Mouse (Mus musculus): ENCODE data around the gene Gsc2. TPM values are rescaled to one million over a fixed set of nuclear protein-coding genes. Genes with fewer than 3 reads are reported as not detected.

Gene Gsc2
- polyA plus RNA-seq, 1 experiment: not detected

GRCm38 (mm10) chr16:17879571-17879970, 35.3 kb downstream of the Gsc2 start:
- no peak for TF ChIP-seq TAL1 (IDR thresholded peaks at IDR 0.05; ENCODE audit: low read length)

GRCm38 (mm10) chr16:17876096-17876495, 38.8 kb downstream of the Gsc2 start:
- Histone ChIP-seq H3K27me3 (ENCODE audit: control insufficient read depth) (no peaks in the 10 kb centered on the region), H3K4me3 (replicated peaks) (no peak overlapping the region), H3K9me3 (ENCODE audit: control insufficient read depth, low read length) (peaks cover 3% of the 10 kb centered on the region), H3K36me3 (ENCODE audit: control insufficient read depth) (peaks cover 55% of the 10 kb centered on the region), H3K4me1 (ENCODE audit: control insufficient read depth) (peaks cover 43% of the 10 kb centered on the region)
- TF ChIP-seq GATA1 (IDR thresholded peaks at IDR 0.05; ENCODE audit: low read length) (no peak), TAL1 (IDR thresholded peaks at IDR 0.05; ENCODE audit: low read length) (no peak)

More at GRCm38 (mm10) chr16:17879571-17879970, 35.3 kb downstream of the Gsc2 start:
- Histone ChIP-seq H3K36me3 (ENCODE audit: control insufficient read depth) (peaks cover 64% of the 10 kb centered on the region), H3K27me3 (ENCODE audit: control insufficient read depth) (no peaks in the 10 kb centered on the region), H3K9me3 (ENCODE audit: control insufficient read depth, low read length) (peaks cover 3% of the 10 kb centered on the region), H3K4me3 (replicated peaks) (no peak overlapping the region), H3K4me1 (ENCODE audit: control insufficient read depth) (peaks cover 24% of the 10 kb centered on the region)

GRCm38 (mm10) chr16:17875174-17875573, 39.7 kb downstream of the Gsc2 start:
- Histone ChIP-seq H3K4me3 (replicated peaks) (no peak overlapping the region), H3K27me3 (ENCODE audit: control insufficient read depth) (no peaks in the 10 kb centered on the region), H3K36me3 (ENCODE audit: control insufficient read depth) (peaks cover 61% of the 10 kb centered on the region), H3K9me3 (ENCODE audit: control insufficient read depth, low read length) (peaks cover 3% of the 10 kb centered on the region), H3K4me1 (ENCODE audit: control insufficient read depth) (peaks cover 49% of the 10 kb centered on the region)
- TF ChIP-seq TAL1 (IDR thresholded peaks at IDR 0.05; ENCODE audit: low read length) (no peak), GATA1 (IDR thresholded peaks at IDR 0.05; ENCODE audit: low read length) (no peak)

DNA sequence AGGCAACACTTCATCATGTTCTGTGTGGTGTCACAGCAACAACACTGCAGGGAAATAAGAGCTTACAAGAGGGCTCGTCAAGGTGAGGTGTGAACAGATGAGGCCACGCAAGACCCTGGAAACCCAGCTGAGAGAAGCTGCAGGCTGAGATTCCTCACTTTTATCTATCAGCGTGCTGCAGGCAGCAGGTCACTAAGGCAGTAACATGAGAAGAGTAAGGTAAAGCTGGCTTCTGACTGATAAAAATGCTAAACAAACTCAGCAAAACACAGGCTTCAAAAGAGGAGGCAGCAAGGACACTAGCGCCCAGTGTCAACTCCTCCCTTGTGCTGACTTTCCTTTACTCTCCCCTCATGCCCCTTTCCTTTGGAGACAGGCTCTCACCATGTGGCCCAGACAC, 41.9 kb downstream of the Gsc2 start:
- Histone ChIP-seq H3K4me1 (ENCODE audit: control insufficient read depth) (peaks cover 57% of the 10 kb centered on the region), H3K36me3 (ENCODE audit: control insufficient read depth) (peaks cover 64% of the 10 kb centered on the region), H3K4me3 (replicated peaks) (no peak overlapping the region), H3K27me3 (ENCODE audit: control insufficient read depth) (no peaks in the 10 kb centered on the region), H3K9me3 (ENCODE audit: control insufficient read depth, low read length) (no peaks in the 10 kb centered on the region)
- no peak for TF ChIP-seq TAL1 (IDR thresholded peaks at IDR 0.05; ENCODE audit: low read length)
- no peak for TF ChIP-seq GATA1 (IDR thresholded peaks at IDR 0.05; ENCODE audit: low read length)

GRCm38 (mm10) chr16:17871248-17871647, 43.6 kb downstream of the Gsc2 start:
- TF ChIP-seq TAL1 (IDR thresholded peaks at IDR 0.05; ENCODE audit: low read length) (no peak), GATA1 (IDR thresholded peaks at IDR 0.05; ENCODE audit: low read length) (no peak)
- Histone ChIP-seq H3K9me3 (ENCODE audit: control insufficient read depth, low read length) (no peaks in the 10 kb centered on the region), H3K36me3 (ENCODE audit: control insufficient read depth) (peaks cover 65% of the 10 kb centered on the region), H3K4me3 (replicated peaks) (no peak overlapping the region), H3K27me3 (ENCODE audit: control insufficient read depth) (no peaks in the 10 kb centered on the region), H3K4me1 (ENCODE audit: control insufficient read depth) (peaks cover 57% of the 10 kb centered on the region)

GRCm38 (mm10) chr16:17865770-17866169, 49.1 kb downstream of the Gsc2 start:
- TF ChIP-seq GATA1 (IDR thresholded peaks at IDR 0.05; ENCODE audit: low read length) (no peak), TAL1 (IDR thresholded peaks at IDR 0.05; ENCODE audit: low read length) (no peak)
- no peaks in the 10 kb centered on the region for H3K27me3 ChIP-seq (ENCODE audit: control insufficient read depth)
- H3K36me3 ChIP-seq (ENCODE audit: control insufficient read depth): peaks cover 62% of the 10 kb centered on the region
- H3K4me3 ChIP-seq (replicated peaks): no peak overlapping the region
- H3K9me3 ChIP-seq (ENCODE audit: control insufficient read depth, low read length): no peaks in the 10 kb centered on the region
- H3K4me1 ChIP-seq (ENCODE audit: control insufficient read depth): peaks cover 19% of the 10 kb centered on the region

GRCm38 (mm10) chr16:17865293-17865692, 49.6 kb downstream of the Gsc2 start:
- H3K27me3 ChIP-seq (ENCODE audit: control insufficient read depth): no peaks in the 10 kb centered on the region
- H3K36me3 ChIP-seq (ENCODE audit: control insufficient read depth): peaks cover 62% of the 10 kb centered on the region
- no peaks in the 10 kb centered on the region for H3K9me3 ChIP-seq (ENCODE audit: control insufficient read depth, low read length)
- peaks cover 17% of the 10 kb centered on the region for H3K4me1 ChIP-seq (ENCODE audit: control insufficient read depth)
- TF ChIP-seq GATA1 (IDR thresholded peaks at IDR 0.05; ENCODE audit: low read length) (no peak), TAL1 (IDR thresholded peaks at IDR 0.05; ENCODE audit: low read length) (no peak)
- no peak overlapping the region for H3K4me3 ChIP-seq (replicated peaks)

Other genes with a start within 250 kb of the Gsc2 start
- 7.7 and 8.2 TPM in 2 replicates for gene Med15, start 182.2 kb downstream of the Gsc2 start, polyA plus RNA-seq (2012)
- gene Klhl22, start 155.4 kb downstream of the Gsc2 start, polyA plus RNA-seq (2012): 0.22 and 1.5 TPM in 2 replicates
- gene Scarf2, start 117.8 kb downstream of the Gsc2 start, polyA plus RNA-seq (2012): 0.03 TPM in 1 of 2 replicates, not detected in the other
- not detected in 2 replicates for gene B830017H08Rik, start 81.9 kb downstream of the Gsc2 start, polyA plus RNA-seq (2012)
- gene Car15, start 76.7 kb downstream of the Gsc2 start, polyA plus RNA-seq (2012): 0.44 and 0.70 TPM in 2 replicates
- 0.07 and 0.08 TPM in 2 replicates for gene Gm20518, start 23.4 kb downstream of the Gsc2 start, polyA plus RNA-seq (2012)
- gene Tssk1, start 20.8 kb downstream of the Gsc2 start, polyA plus RNA-seq (2012): not detected in 2 replicates
- gene Dgcr2, start 16.5 kb downstream of the Gsc2 start, polyA plus RNA-seq (2012): 0.68 and 1.1 TPM in 2 replicates
- gene Tssk2, start 16.4 kb downstream of the Gsc2 start, polyA plus RNA-seq (2012): not detected in 2 replicates
- gene Ess2, start 3.7 kb downstream of the Gsc2 start, polyA plus RNA-seq (2012): 2.0 and 2.1 TPM in 2 replicates
- 5.4 and 5.9 TPM in 2 replicates for gene Slc25a1, start 13.2 kb upstream of the Gsc2 start, polyA plus RNA-seq (2012)
- gene Vpreb2, start 65.4 kb upstream of the Gsc2 start, polyA plus RNA-seq (2012): not detected in 2 replicates
- 0.66 and 1.0 TPM in 2 replicates for gene Dgcr6, start 137.8 kb upstream of the Gsc2 start, polyA plus RNA-seq (2012)
- 0.06 and 0.20 TPM in 2 replicates for gene Prodh, start 175.1 kb upstream of the Gsc2 start, polyA plus RNA-seq (2012)
- 0.02 TPM in 1 of 2 replicates, not detected in the other for gene Rtn4r, start 212.6 kb upstream of the Gsc2 start, polyA plus RNA-seq (2012)

All from erythroblast, embryonic 14.5 days (primary cell).